Comparison of ENCODE assay signal across 24 mouse cellular contexts in genomic region chr1:172413491-172414230, GRCm38 (mm10).
"Had no signal": no experiment of that assay in that cellular context is flagged by ENCODE, and none has a peak within 500 bp of the region (broad histone marks: within the 10 kb centered on the region; RNA-seq: fewer than 3 reads in every experiment).

No protein-coding gene starts in this region.

- H3K36me3 ChIP-seq: limb, embryonic 10.5 days; limb, embryonic 13.5 days; liver, embryonic 12.5 days; liver, embryonic 15.5 days; lung, embryonic 15.5 days; midbrain, embryonic 12.5 days; midbrain, embryonic 15.5 days; neural tube, embryonic 13.5 days had no signal

- ATAC-seq: intestine, embryonic 16.5 days; liver, embryonic 12.5 days; midbrain, embryonic 15.5 days had no signal

- H3K9me3 ChIP-seq: limb, embryonic 10.5 days; limb, embryonic 13.5 days; liver, embryonic 12.5 days; liver, embryonic 15.5 days; lung, embryonic 15.5 days; midbrain, embryonic 12.5 days; midbrain, embryonic 15.5 days; neural tube, embryonic 13.5 days had no signal

- H3K27me3 ChIP-seq: limb, embryonic 13.5 days; liver, embryonic 12.5 days; liver, embryonic 15.5 days; lung, embryonic 15.5 days; midbrain, embryonic 15.5 days; neural tube, embryonic 13.5 days had no signal

- H3K9ac ChIP-seq: limb, embryonic 13.5 days; liver, embryonic 12.5 days; liver, embryonic 15.5 days; lung, embryonic 15.5 days; midbrain, embryonic 12.5 days; midbrain, embryonic 15.5 days; neural tube, embryonic 13.5 days had no signal

- H3K4me3 ChIP-seq: layer of hippocampus, adult 2 months; limb, embryonic 10.5 days; limb, embryonic 13.5 days; liver, embryonic 12.5 days; liver, embryonic 15.5 days; lung, embryonic 15.5 days; midbrain, embryonic 12.5 days; midbrain, embryonic 15.5 days; myocyte; neural tube, embryonic 13.5 days had no signal

- DNase-seq: kidney, adult 9 months; kidney, postnatal 10 days; kidney, postnatal 4 days; layer of hippocampus, adult 9-11 months; liver; lung, adult 18-20 months; lung, postnatal 14 days; lung, postnatal 4 days; retina, postnatal 1 day; right cerebral cortex, postnatal 25 days; thymus, adult 2 months; thymus, postnatal 14 days; thymus, postnatal 4 days had no signal

- H3K27ac ChIP-seq: layer of hippocampus, adult 2 months; limb, embryonic 10.5 days; limb, embryonic 13.5 days; liver, embryonic 12.5 days; liver, embryonic 15.5 days; lung, embryonic 15.5 days; midbrain, embryonic 12.5 days; midbrain, embryonic 15.5 days; neural tube, embryonic 13.5 days had no signal

- H3K4me2 ChIP-seq: limb, embryonic 13.5 days; liver, embryonic 12.5 days; liver, embryonic 15.5 days; lung, embryonic 15.5 days; midbrain, embryonic 12.5 days; midbrain, embryonic 15.5 days; neural tube, embryonic 13.5 days had no signal

- H3K4me1 ChIP-seq: liver, embryonic 12.5 days; liver, embryonic 15.5 days; lung, embryonic 15.5 days; midbrain, embryonic 12.5 days had no signal
